Mouse (Mus musculus) heart, embryonic 10.5 days (tissue): ENCODE measurements around the gene 6430531B16Rik. TPM values are rescaled to one million over a fixed set of nuclear protein-coding genes. Genes with fewer than 3 reads are reported as not detected.

Source experiments
- DNase-seq: peaks from one replicate; pipeline ENCODE4 v3.0.0-alpha.2; 2017; ENCODE audit warnings: low spot score
- H3K27ac ChIP-seq: fragments of 300-500 bp; sonication (generic); 2 replicates; pipeline ENCODE4 v1.5.1; 2016; ENCODE audit warnings: mild to moderate bottlenecking
- H3K27me3 ChIP-seq: fragments of 300-500 bp; sonication (generic); 2 replicates; pipeline ENCODE4 v1.6.1; 2016; ENCODE audit warnings: mild to moderate bottlenecking; ENCODE audit not compliant: poor library complexity, insufficient read depth, severe bottlenecking
- H3K36me3 ChIP-seq: fragments of 300-500 bp; sonication (generic); 2 replicates; pipeline ENCODE4 v1.6.1; 2016; ENCODE audit warnings: mild to moderate bottlenecking, moderate library complexity
- H3K4me1 ChIP-seq: fragments of 300-500 bp; sonication (generic); 2 replicates; pipeline ENCODE4 v1.6.1; 2016; ENCODE audit warnings: mild to moderate bottlenecking
- H3K4me3 ChIP-seq: fragments of 300-500 bp; sonication (generic); 2 replicates; pipeline ENCODE4 v1.5.1; 2016; ENCODE audit warnings: mild to moderate bottlenecking, moderate library complexity
- H3K9me3 ChIP-seq: fragments of 300-500 bp; sonication (generic); 2 replicates; pipeline ENCODE4 v1.6.1; 2016; ENCODE audit warnings: mild to moderate bottlenecking, moderate library complexity
- WGBS: fragments of 180-500 bp; shearing (Covaris S2); methylation state at CpG from one replicate; pipeline ENCODE4 v1.1.7; 2016; 5-methylcytosine and 5-hydroxymethylcytosine counted together
- polyA plus RNA-seq: library from polyadenylated mRNA; unstranded; fragments of >200 nt; fragmentation: Nextera tagmentation; extraction: Ambion mirVana; gene quantifications from 2 replicates; pipeline ENCODE4 v1.2.1, GENCODE M21; 2016

The 6430531B16Rik gene
- polyA plus RNA-seq, 1 experiment from 2014 or later, result 0.33 TPM

DNA sequence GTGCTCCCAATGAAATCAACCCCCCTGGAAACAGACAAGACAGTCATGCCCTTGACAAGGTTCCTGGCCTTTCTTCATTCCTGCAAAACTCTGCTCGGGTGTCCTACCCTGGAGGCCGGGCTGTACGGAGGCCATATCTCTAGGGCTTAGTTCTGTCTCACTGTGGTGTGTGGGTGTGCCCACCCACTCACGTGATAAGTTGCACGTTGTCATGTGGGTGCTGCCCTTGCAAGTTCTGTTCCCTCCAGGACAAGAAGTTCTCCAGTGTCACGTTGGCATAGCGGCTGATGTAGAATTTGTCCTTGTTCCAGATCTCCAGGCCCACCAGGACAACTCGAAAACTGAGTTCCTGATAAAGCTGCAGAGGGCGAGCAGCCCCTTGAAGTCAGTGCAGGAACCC, 9.7 kb upstream of the 6430531B16Rik start:
- WGBS, result 81% methylated on average over 9 of the region's 9 CpGs
- no peak for DNase-seq
- no peaks in the 10 kb centered on the region for H3K36me3 ChIP-seq
- peaks cover 97% of the 10 kb centered on the region for H3K27me3 ChIP-seq
- H3K27ac ChIP-seq, result no peak overlapping the region
- H3K4me1 ChIP-seq, result no peaks in the 10 kb centered on the region
- no peak overlapping the region for H3K4me3 ChIP-seq
- H3K9me3 ChIP-seq, result no peaks in the 10 kb centered on the region

DNA sequence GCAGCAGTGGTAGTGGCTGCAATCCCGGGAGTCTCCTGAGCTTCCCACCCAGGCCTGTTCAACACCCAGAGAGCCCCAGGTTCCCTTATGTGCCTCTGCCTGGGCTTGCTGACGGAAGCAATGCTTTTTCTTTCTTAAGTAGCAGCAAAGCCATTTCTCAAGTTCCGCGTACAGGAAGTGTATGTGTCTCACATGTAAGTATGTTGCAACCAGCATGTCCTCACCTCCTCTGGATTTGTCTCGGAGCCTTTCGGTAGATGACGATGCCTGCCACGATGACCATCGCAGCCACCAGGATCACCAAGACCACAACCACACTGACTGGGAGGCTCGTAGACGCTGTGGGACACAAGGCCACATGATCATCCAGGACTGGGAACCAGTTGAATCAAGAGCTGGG, 6.0 kb upstream of the 6430531B16Rik start:
- H3K9me3 ChIP-seq, result no peaks in the 10 kb centered on the region
- H3K27me3 ChIP-seq, result peaks cover 86% of the 10 kb centered on the region
- no peaks in the 10 kb centered on the region for H3K36me3 ChIP-seq
- H3K4me3 ChIP-seq, result no peak overlapping the region
- H3K27ac ChIP-seq, result no peak overlapping the region
- DNase-seq, result no peak
- H3K4me1 ChIP-seq, result 0 out of 2 replicates have a peak, but pooled peaks cover 3% of the 10 kb centered on the region
- WGBS, result 88% methylated on average over 11 of the region's 11 CpGs

DNA sequence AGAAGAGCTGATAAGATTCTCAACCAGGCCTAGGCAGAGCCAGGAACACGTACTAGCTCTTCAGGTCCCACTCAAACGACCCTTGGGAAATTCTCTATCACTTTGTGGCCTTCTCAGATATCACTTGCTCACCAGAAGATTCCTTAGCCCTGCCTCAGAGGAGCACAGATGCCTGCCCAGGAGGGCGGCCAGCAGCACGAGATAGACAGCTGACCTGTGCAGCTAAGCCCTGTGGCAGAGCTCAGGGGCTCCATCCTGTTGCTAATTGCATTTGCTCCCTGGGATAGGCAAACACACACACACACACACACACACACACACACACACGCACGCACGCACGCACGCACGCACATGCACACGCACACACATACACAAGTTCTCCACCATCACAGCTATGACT, 3.5 kb upstream of the 6430531B16Rik start:
- Histone ChIP-seq H3K4me1 (0 out of 2 replicates have a peak, but pooled peaks cover 12% of the 10 kb centered on the region), H3K4me3 (no peak overlapping the region), H3K9me3 (no peaks in the 10 kb centered on the region), H3K27ac (no peak overlapping the region), H3K27me3 (peaks cover 81% of the 10 kb centered on the region), H3K36me3 (no peaks in the 10 kb centered on the region)
- 71% methylated on average over 11 of the region's 11 CpGs for WGBS
- no peak for DNase-seq

DNA sequence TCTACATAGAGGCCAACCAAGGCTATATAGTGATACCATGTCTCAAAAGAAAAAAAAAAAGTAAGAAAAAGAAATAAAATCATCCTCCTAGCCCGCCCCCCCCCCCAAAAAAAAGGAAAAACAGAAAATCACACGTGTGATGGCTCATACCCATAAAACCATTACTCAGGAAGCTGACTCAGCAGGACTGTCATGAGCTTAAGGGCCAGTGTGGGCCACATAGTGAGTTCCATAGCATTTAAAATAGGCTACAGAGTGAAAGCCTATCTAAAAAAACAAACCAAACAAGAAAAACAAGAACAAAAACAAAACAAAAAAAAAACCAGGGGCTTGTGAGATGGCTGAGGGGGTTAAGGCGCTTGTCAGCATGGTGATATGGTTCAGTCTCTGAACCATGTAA, 2.2 kb upstream of the 6430531B16Rik start:
- Histone ChIP-seq H3K27me3 (peaks cover 81% of the 10 kb centered on the region), H3K36me3 (no peaks in the 10 kb centered on the region), H3K27ac (no peak overlapping the region), H3K4me3 (no peak overlapping the region), H3K9me3 (no peaks in the 10 kb centered on the region), H3K4me1 (0 out of 2 replicates have a peak, but pooled peaks cover 12% of the 10 kb centered on the region)
- WGBS, result 56% methylated on average over 3 of the region's 3 CpGs
- no peak for DNase-seq

DNA sequence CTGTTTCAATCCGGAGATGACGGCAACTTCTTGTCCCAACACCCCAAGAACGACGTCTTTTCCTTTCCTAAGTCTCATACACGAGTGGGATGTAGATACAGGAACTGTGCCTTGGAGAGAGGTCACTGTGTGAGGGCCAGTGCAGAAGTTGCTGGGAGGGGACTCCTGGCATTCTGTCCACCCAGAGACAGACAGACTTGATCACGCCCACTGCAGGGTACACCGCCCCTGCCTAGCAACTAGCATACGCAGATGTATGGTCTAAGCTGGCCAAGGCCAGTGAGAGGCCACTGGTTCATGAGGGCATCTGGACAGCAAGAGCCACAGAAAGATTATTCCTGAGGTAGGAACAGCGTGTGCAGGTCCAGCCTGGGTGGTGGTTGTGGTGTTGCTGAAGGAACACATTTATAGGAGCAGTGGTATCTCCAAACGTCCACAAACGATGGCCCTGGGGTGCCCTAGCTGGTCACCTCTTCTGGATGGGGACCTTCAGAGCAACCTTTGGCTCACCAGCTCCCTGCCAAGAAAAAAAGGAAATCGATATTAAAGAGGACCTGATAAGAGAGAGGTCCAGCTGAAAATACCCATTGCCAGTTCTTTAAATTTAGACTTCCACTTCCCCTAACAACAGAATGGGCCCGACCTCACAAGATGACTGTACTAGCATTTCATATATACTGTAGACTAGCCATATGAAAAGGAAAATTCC, 610 bp upstream of the 6430531B16Rik start:
- WGBS, result 43% methylated on average over 13 of the region's 13 CpGs
- H3K4me1 ChIP-seq, result 0 out of 2 replicates have a peak, but pooled peaks cover 12% of the 10 kb centered on the region
- no peak overlapping the region for H3K27ac ChIP-seq
- H3K27me3 ChIP-seq, result peaks cover 80% of the 10 kb centered on the region
- H3K4me3 ChIP-seq, result peak overlapping the region; percentile 62
- DNase-seq, result no peak
- no peaks in the 10 kb centered on the region for H3K9me3 ChIP-seq
- H3K36me3 ChIP-seq, result no peaks in the 10 kb centered on the region

DNA sequence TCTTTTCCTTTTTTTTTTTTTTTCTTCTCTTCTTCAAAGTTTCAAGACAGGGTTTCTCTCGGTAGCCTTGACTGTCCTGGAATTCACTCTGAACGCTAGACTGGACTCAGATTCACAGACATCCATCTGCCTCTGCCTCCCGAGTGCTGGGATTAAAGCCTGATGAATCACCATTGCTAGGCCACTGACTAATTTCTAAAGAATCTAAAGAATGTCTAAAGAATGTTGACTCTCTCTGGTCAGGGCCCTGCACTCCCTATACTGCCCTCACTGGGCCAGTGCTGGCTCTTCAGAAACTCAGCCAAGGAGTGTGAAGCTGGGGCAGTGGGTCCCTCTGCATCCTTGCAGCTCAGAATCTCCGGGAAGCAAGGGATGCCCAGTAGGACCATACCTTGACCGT, 3.1 kb downstream of the 6430531B16Rik start:
- H3K27me3 ChIP-seq, result peaks cover 92% of the 10 kb centered on the region
- DNase-seq, result no peak

DNA sequence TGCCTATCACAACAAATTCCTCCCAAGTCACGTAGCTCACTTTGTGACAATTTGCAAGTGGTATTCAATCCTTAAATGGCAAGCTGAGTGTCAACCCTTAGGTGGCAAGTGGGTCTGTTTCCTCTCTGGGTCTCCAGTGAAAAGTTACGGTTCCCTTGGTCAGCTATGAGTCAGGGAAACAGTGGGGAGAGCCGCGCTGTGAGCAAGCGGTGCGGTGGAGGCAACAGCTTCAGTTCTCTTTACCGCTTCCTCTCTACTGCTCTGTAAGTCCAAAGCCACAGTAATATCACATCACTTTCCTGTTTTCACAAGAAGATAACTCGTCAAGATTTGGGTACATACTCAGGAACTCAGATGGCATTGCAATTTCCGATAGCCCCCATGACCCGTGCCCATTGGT, 4.2 kb downstream of the 6430531B16Rik start:
- Histone ChIP-seq H3K27me3 (peaks cover 89% of the 10 kb centered on the region), H3K27ac (no peak overlapping the region), H3K4me1 (0 out of 2 replicates have a peak, but pooled peaks cover 9% of the 10 kb centered on the region), H3K9me3 (no peaks in the 10 kb centered on the region), H3K36me3 (no peaks in the 10 kb centered on the region), H3K4me3 (no peak overlapping the region)
- no peak for DNase-seq
- WGBS, result 83% methylated on average over 10 of the region's 10 CpGs

More for the DNA sequence above, 3.1 kb downstream of the 6430531B16Rik start:
- no peaks in the 10 kb centered on the region for H3K9me3 ChIP-seq
- H3K36me3 ChIP-seq, result no peaks in the 10 kb centered on the region
- 40% methylated on average over 5 of the region's 5 CpGs for WGBS
- no peak overlapping the region for H3K27ac ChIP-seq
- no peak overlapping the region for H3K4me3 ChIP-seq
- H3K4me1 ChIP-seq, result 0 out of 2 replicates have a peak, but pooled peaks cover 9% of the 10 kb centered on the region

DNA sequence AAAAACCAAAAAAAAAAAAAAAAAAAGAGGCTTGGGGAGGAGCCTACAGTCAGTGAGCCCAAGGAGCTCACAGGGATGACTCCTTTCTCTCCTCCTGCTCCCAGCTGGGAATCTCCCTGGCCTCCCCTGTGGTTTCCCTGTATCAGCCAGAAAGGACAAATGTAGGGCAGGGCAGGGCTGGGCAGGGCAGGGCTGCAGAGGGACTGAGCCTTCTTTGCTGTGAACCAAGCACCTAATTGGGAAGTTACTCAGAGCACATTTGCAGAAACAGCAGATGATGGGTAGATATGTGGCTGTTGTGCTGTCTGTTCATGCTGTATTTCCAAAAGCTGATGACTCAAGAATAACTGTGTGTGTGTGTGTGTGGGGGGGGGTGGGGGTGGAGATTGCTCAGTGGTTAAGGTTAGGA, 5.6 kb downstream of the 6430531B16Rik start:
- H3K9me3 ChIP-seq, result no peaks in the 10 kb centered on the region
- no peak for DNase-seq
- H3K4me3 ChIP-seq, result no peak overlapping the region
- no peak overlapping the region for H3K27ac ChIP-seq
- H3K36me3 ChIP-seq, result no peaks in the 10 kb centered on the region
- peaks cover 91% of the 10 kb centered on the region for H3K27me3 ChIP-seq
- 0 out of 2 replicates have a peak, but pooled peaks cover 2% of the 10 kb centered on the region for H3K4me1 ChIP-seq

DNA sequence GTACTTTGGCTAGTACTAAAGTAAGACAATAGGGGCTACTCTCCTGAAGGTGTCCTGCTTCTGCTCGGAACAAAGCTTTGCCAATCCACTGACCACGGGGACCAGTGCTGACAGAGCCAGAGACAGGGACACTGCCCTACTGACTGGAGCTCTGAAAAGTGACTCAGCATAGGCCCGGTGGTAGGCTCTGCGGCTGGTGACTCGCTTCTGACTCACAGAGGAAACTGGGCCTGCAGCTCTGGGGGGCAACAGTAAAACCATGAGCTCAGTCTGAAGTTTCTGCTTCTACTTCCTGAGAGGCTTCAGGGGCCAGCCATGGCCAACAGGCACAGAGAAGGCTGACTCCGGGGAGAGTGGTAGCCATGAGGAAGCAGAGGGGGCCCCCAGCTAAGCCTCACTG, 7.1 kb downstream of the 6430531B16Rik start:
- H3K27ac ChIP-seq, result no peak overlapping the region
- H3K4me1 ChIP-seq, result no peaks in the 10 kb centered on the region
- H3K27me3 ChIP-seq, result peaks cover 84% of the 10 kb centered on the region
- no peak for DNase-seq
- H3K4me3 ChIP-seq, result no peak overlapping the region
- H3K9me3 ChIP-seq, result no peaks in the 10 kb centered on the region
- H3K36me3 ChIP-seq, result no peaks in the 10 kb centered on the region
- WGBS, result 58% methylated on average over 6 of the region's 6 CpGs

DNA sequence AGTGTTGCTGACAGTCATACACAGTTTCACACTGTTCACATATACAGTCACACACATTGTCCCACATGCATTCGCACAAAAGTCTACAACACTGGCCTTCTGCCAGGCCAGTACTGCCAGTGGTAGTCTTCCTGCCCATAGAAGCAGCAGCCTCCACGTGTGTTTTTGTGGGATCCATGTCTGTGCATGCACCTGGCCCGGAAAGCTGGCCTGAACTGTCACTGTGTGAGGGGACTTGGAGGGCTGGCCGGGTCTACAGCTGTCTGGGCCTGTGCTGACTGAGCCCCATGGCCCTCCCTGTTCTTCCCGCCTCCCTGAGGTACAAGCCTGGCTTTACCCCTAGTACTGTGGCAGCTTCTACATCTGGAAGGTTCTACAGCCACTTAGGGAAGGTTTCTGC, 7.6 kb downstream of the 6430531B16Rik start:
- Histone ChIP-seq H3K9me3 (no peaks in the 10 kb centered on the region), H3K4me1 (no peaks in the 10 kb centered on the region), H3K4me3 (no peak overlapping the region), H3K27me3 (peaks cover 83% of the 10 kb centered on the region), H3K36me3 (no peaks in the 10 kb centered on the region), H3K27ac (no peak overlapping the region)
- WGBS, result 74% methylated on average over 5 of the region's 5 CpGs
- no peak for DNase-seq

DNA sequence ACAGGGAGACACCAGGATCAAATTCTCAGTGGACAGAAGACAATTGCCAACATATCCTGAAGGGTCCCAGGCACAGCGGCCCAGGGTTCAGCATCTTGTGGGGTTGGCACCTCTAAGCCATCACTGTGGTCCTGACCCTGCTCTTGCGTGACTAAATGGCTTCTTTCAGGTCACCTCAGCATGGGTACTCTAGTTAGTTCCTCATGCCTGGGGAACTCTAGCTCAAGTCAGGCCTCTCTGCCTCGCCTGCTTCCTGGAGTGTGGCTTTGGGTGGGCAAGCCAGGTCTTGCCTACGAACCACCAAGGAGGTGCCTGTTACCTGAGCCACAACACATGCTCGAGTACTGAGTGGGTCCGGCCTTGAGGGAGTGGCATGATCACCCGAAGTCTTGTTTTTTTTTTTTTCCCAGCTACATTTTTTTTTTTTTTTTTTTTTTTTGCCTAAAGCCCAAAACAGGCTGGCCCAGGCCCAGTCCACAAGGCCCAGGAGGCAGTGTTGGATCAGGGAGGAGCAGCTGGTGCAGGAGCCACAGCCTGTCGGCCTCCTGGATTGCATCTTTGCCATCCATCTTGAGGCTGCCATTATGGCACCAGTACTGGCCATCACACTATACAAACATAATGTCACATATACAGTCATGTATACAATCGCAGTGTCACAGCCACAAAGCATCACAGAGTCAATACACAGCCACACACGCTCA, 8.2 kb downstream of the 6430531B16Rik start:
- H3K9me3 ChIP-seq, result no peaks in the 10 kb centered on the region
- H3K27ac ChIP-seq, result no peak overlapping the region
- WGBS, result 82% methylated on average over 10 of the region's 10 CpGs
- no peaks in the 10 kb centered on the region for H3K4me1 ChIP-seq
- no peaks in the 10 kb centered on the region for H3K36me3 ChIP-seq
- DNase-seq, result no peak
- peaks cover 84% of the 10 kb centered on the region for H3K27me3 ChIP-seq
- H3K4me3 ChIP-seq, result no peak overlapping the region

DNA sequence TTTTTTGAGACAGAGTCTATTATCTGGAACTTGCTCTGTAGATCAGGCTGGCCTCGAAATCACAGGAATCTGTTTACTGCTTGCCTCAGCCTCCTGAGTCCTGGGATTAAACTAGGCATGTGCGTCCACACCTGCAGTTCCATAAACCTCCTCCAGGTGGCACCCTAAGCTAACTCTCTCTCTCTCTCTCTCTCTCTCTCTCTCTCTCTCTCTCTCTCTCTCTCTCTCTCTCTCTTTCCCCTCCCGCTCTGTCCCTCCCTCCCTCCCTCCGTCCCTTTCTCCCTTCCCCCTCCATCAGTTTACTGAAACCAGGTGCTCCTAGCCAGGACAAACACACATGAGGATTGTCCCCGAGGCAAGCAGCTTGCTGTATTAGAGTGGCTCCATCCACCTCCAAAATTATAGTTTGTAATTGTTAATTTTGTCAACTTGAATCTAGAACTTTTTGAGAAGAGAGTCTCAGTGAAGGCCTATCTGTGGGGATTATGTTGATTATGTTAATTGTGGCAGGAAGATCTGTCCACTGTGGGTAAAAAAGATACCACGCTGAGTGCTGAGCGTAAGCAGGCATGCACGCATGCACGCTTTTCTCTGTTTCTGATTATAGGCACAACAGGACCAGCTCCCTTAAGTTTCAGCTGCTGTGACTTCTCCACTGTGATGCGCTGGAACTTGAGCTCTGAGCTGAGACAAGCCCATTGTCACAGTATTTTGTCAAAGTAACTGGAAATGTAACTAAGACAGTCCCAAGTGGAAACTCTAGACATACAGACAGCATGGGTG, 9.0 kb downstream of the 6430531B16Rik start:
- Histone ChIP-seq H3K4me1 (no peaks in the 10 kb centered on the region), H3K9me3 (no peaks in the 10 kb centered on the region), H3K27ac (no peak overlapping the region), H3K27me3 (peaks cover 84% of the 10 kb centered on the region), H3K36me3 (no peaks in the 10 kb centered on the region), H3K4me3 (no peak overlapping the region)
- DNase-seq, result no peak
- WGBS, result 40% methylated on average over 10 of the region's 10 CpGs

DNA sequence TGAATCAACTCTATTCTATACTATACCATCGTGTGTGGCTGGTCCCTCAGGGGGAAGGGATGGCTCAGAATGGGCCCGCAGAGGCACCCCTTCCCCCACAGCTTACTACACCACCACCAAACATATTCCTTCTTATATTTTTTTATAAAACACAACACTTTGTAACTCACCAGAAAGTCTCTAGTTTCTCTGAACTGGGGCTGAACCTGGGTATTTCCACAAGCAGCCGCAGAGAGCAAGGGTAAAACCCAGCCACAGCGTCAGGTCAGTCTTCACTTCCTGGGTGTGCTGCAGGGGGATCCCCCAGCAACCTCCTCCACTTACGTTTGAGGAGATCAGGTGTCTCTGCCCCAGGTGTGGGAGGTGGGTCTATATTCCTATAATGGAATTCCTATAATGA, 10.1 kb downstream of the 6430531B16Rik start:
- Histone ChIP-seq H3K27me3 (peaks cover 85% of the 10 kb centered on the region), H3K9me3 (no peaks in the 10 kb centered on the region), H3K36me3 (no peaks in the 10 kb centered on the region), H3K27ac (no peak overlapping the region), H3K4me1 (no peaks in the 10 kb centered on the region), H3K4me3 (no peak overlapping the region)
- DNase-seq, result no peak
- 47% methylated on average over 5 of the region's 5 CpGs for WGBS
